In the genomic region with DNA sequence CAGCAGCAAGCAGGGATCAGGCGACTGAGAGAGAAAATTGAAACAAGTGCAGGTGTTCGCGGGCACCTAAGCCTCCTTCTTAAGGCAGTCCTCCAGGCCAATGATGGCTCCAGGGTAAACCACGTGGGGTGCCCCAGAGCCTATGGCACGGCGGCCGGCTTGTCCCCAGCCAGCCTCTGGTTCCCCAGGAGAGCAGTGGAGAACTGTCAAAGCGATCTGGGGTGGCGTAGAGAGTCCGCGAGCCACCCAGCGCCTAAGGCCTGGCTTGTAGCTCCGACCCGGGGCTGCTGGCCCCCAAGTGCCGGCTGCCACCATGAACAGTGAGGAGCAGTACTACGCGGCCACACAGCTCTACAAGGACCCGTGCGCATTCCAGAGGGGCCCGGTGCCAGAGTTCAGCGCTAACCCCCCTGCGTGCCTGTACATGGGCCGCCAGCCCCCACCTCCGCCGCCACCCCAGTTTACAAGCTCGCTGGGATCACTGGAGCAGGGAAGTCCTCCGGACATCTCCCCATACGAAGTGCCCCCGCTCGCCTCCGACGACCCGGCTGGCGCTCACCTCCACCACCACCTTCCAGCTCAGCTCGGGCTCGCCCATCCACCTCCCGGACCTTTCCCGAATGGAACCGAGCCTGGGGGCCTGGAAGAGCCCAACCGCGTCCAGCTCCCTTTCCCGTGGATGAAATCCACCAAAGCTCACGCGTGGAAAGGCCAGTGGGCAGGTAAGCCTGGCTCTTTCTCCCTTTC, we compare ENCODE assay signal across 10 mouse cellular contexts. TPM values are rescaled to one million over a fixed set of nuclear protein-coding genes. Genes with fewer than 3 reads are reported as not detected.
DNase-seq lines count a peak whose midpoint lies in the region; ATAC-seq and TF ChIP-seq lines count a peak whose summit lies in the region.
"Had no signal": no experiment of that assay in that cellular context is flagged by ENCODE, and none has a peak within 500 bp of the region (broad histone marks: within the 10 kb centered on the region; RNA-seq: fewer than 3 reads in every experiment).

A gene (plus strand): TSS at position 34 of the 747 bp plus-strand sequence.

- H3K4me1 ChIP-seq in heart, embryonic 10.5 days, result peaks cover 11% of the 10 kb centered on the region
- no peaks in the 10 kb centered on the region for H3K4me1 ChIP-seq in lung, embryonic 16.5 days (replicated peaks; ENCODE audit: control insufficient read depth, insufficient read depth, low read length)
- no peaks in the 10 kb centered on the region for H3K4me1 ChIP-seq in intestine, embryonic 14.5 days (replicated peaks; ENCODE audit: control insufficient read depth, insufficient read depth, low read length)
- H3K4me1 ChIP-seq in small intestine, adult 2 months (ENCODE audit: control insufficient read depth, insufficient read depth, insufficient read length, low read length), result no peaks in the 10 kb centered on the region; the same call in 1 of the 2 replicates

- WGBS in heart, embryonic 10.5 days, result under 1% methylated on average over 44 of the region's 44 CpGs
- WGBS in lung, embryonic 16.5 days, result under 1% methylated on average over 44 of the region's 44 CpGs
- WGBS in intestine, embryonic 14.5 days, result under 1% methylated on average over 44 of the region's 44 CpGs
- WGBS in small intestine, adult 2 months, result 4% methylated on average over 44 of the region's 44 CpGs

- ATAC-seq in lung, embryonic 16.5 days (ENCODE audit: low read depth), result peak; percentile 43; the same call in 1 of the 2 replicates
- peak; percentile 87 for ATAC-seq in intestine, embryonic 14.5 days (replicated peaks; ENCODE audit: low FRiP score, low TSS enrichment, low read depth)
- ATAC-seq: inflammation-experienced regulatory T-cells, adult 6 months had no signal

- DNase-seq in heart, embryonic 10.5 days (ENCODE audit: low spot score), result no peak
- no peak for DNase-seq in heart, postnatal 4 days
- DNase-seq in lung, postnatal 14 days, result no peak
- no peak for DNase-seq in intestine, embryonic 14.5 days (ENCODE audit: low spot score)
- DNase-seq in layer of hippocampus, postnatal 14 days (ENCODE audit: low spot score in 2 of 2), result no peak
- no peak for DNase-seq in adrenal gland, postnatal 4 days (ENCODE audit: low spot score in 2 of 2)

- H3K36me3 ChIP-seq in heart, embryonic 10.5 days, result no peaks in the 10 kb centered on the region
- H3K36me3 ChIP-seq in lung, embryonic 16.5 days (ENCODE audit: control insufficient read depth, insufficient read depth, low read length), result no peaks in the 10 kb centered on the region
- no peaks in the 10 kb centered on the region for H3K36me3 ChIP-seq in intestine, embryonic 14.5 days (ENCODE audit: control insufficient read depth, insufficient read depth, low read length)
- no peaks in the 10 kb centered on the region for H3K36me3 ChIP-seq in small intestine, adult 2 months (ENCODE audit: control insufficient read depth, insufficient read depth, low read length)

- no peak within 1 kb of the TSS for H3K9ac ChIP-seq in lung, embryonic 16.5 days (ENCODE audit: low read length)
- 0 out of 2 replicates have a peak within 1 kb of the TSS, but pooled peaks have one; percentile 1 for H3K9ac ChIP-seq in intestine, embryonic 14.5 days (ENCODE audit: low read length)

- H3K4me3 ChIP-seq in heart, embryonic 10.5 days, result peak within 1 kb of the TSS; percentile 41
- peak within 1 kb of the TSS; percentile 3; the same call in 1 of the 2 replicates for H3K4me3 ChIP-seq in lung, embryonic 16.5 days (ENCODE audit: low read length)
- peak within 1 kb of the TSS; percentile 6; the same call in 1 of the 2 replicates for H3K4me3 ChIP-seq in intestine, embryonic 14.5 days (ENCODE audit: low read depth, low read length)
- peak within 1 kb of the TSS; percentile 74 for H3K4me3 ChIP-seq in small intestine, adult 2 months (ENCODE audit: low read depth, low read length)

- TF ChIP-seq POLR2A in small intestine, adult 2 months (IDR thresholded peaks at IDR 0.05; ENCODE audit: low read depth, low read length), result peak; percentile 25; the same call in 1 of the 2 replicates

- H3K4me2 ChIP-seq in lung, embryonic 16.5 days (ENCODE audit: low read depth, low read length), result no peak within 1 kb of the TSS
- H3K4me2 ChIP-seq in intestine, embryonic 14.5 days (ENCODE audit: low read length), result peak within 1 kb of the TSS; percentile 29

- TF ChIP-seq CTCF in small intestine, adult 2 months (IDR thresholded peaks at IDR 0.05; ENCODE audit: extremely low read depth, insufficient read length, insufficient replicate concordance, low read depth, low read length), result no peak

- no peaks in the 10 kb centered on the region for H3K9me3 ChIP-seq in heart, embryonic 10.5 days
- no peaks in the 10 kb centered on the region for H3K9me3 ChIP-seq in lung, embryonic 16.5 days (ENCODE audit: control insufficient read depth, low read length)
- H3K9me3 ChIP-seq in intestine, embryonic 14.5 days (ENCODE audit: control insufficient read depth, low read length), result no peaks in the 10 kb centered on the region

- H3K27me3 ChIP-seq in heart, embryonic 10.5 days (ENCODE audit: insufficient read depth, poor library complexity, severe bottlenecking), result peaks cover 100% of the 10 kb centered on the region
- H3K27me3 ChIP-seq in lung, embryonic 16.5 days (ENCODE audit: control insufficient read depth, insufficient read depth, low read depth, low read length), result peaks cover 90% of the 10 kb centered on the region
- peaks cover 98% of the 10 kb centered on the region for H3K27me3 ChIP-seq in intestine, embryonic 14.5 days (replicated peaks; ENCODE audit: control insufficient read depth, insufficient read depth, low read length)
- peaks cover 48% of the 10 kb centered on the region for H3K27me3 ChIP-seq in small intestine, adult 2 months (ENCODE audit: control insufficient read depth, insufficient read depth, low read length)

- H3K27ac ChIP-seq in heart, embryonic 10.5 days, result no peak within 1 kb of the TSS
- no peak within 1 kb of the TSS for H3K27ac ChIP-seq in lung, embryonic 16.5 days (ENCODE audit: low read length)
- no peak within 1 kb of the TSS for H3K27ac ChIP-seq in intestine, embryonic 14.5 days (ENCODE audit: low read depth)
- peak within 1 kb of the TSS; percentile 3; the same call in 1 of the 2 replicates for H3K27ac ChIP-seq in small intestine, adult 2 months (ENCODE audit: insufficient read depth, low read depth, low read length)
- H3K27ac ChIP-seq: macrophage had no signal

RNA-seq across cellular contexts. Expression of the gene that starts here (rescaled TPM):
- 0.44 TPM in 1 of 2 replicates, not detected in the other for polyA plus RNA-seq in heart, embryonic 10.5 days (2016; fragmentation: Nextera tagmentation; extraction: Ambion mirVana)
- not detected for total RNA-seq in heart, postnatal 4 days (2021)
- polyA plus RNA-seq in lung, embryonic 16.5 days (2015; fragmentation: Nextera tagmentation; extraction: Ambion mirVana), result not detected in 2 replicates
- polyA plus RNA-seq in intestine, embryonic 14.5 days (2014; fragmentation: Nextera tagmentation; extraction: Ambion mirVana), result 0.79 and 6.4 TPM in 2 replicates
- polyA plus RNA-seq in small intestine, adult 2 months (2012; rRNA removed), result 0.32 and 65.5 TPM in 2 replicates
- total RNA-seq in layer of hippocampus, postnatal 14 days (2021), result not detected
- 1 to 10 TPM in 1 of 2 experiments, not detected in 1; 1.8 TPM for total RNA-seq in adrenal gland, postnatal 4 days (2021)
- polyA plus RNA-seq: inflammation-experienced regulatory T-cells, adult 6 months; macrophage had no signal

Comparison
In these comparisons a context has a peak if more than half of its experiments do, and no peak if none do; other contexts are left out.
1. Peak in ATAC-seq and H3K4me3 ChIP-seq in lung, embryonic 16.5 days; RNA of the gene not detected or under 1 TPM.
2. H3K4me3 ChIP-seq: peak in every context shown above with its lines; median percentile 74 in small intestine, adult 2 months; 41 in heart, embryonic 10.5 days; 6 in intestine, embryonic 14.5 days; 3 in lung, embryonic 16.5 days.